Mouse (Mus musculus) CH12.LX (cell line): ENCODE results near the gene Nnat. TPM values are rescaled to one million over a fixed set of nuclear protein-coding genes. Genes with fewer than 3 reads are reported as not detected.

ENCODE experiments used
- DNase-seq: peaks from one replicate; pipeline ENCODE4 v3.0.0-alpha.2; 2013; ENCODE audit errors: extremely low read depth
- H3K27ac ChIP-seq: 2 replicates; pipeline ENCODE4 v1.5.1; 2012; ENCODE audit warnings: low read depth, mild to moderate bottlenecking, control low read depth, moderate library complexity; ENCODE audit not compliant: insufficient read depth
- H3K27me3 ChIP-seq: replicated peaks from 2 replicates; pipeline ENCODE3; 2012; ENCODE audit warnings: inconsistent platforms
- H3K36me3 ChIP-seq, 2 experiments: replicated peaks in 1 of 2; 2 replicates each; pipeline versions ENCODE3 to v1.6.1; 2012; ENCODE audit warnings: inconsistent platforms in 1 of 2, low read length in 1 of 2, mild to moderate bottlenecking in 1 of 2, mixed read lengths in 1 of 2, moderate library complexity in 1 of 2; ENCODE audit not compliant: control insufficient read depth in 1 of 2, insufficient read depth in 1 of 2
- H3K4me1 ChIP-seq, 2 experiments: 2 replicates each; pipeline ENCODE4 v1.6.1; 2012; ENCODE audit warnings: inconsistent platforms in 1 of 2, moderate library complexity in 1 of 2; ENCODE audit not compliant: insufficient read depth in 2 of 2, control insufficient read depth in 1 of 2
- H3K4me2 ChIP-seq: 2 replicates; pipeline ENCODE4 v1.6.1; 2012; ENCODE audit warnings: low read depth, mild to moderate bottlenecking, control low read depth; ENCODE audit not compliant: poor library complexity, insufficient read depth, severe bottlenecking
- H3K4me3 ChIP-seq, 3 experiments: fragments of 150-350 bp in 1 of 3; sonication (generic) in 1 of 3; replicated peaks in 1 of 3; 2 replicates each; pipeline versions ENCODE3 to v1.5.1; 2011 to 2012; ENCODE audit warnings: low read depth in 2 of 3, low read length in 2 of 3, mild to moderate bottlenecking in 2 of 3, moderate library complexity in 2 of 3, control low read depth in 1 of 3, improper control_type of control experiment in 1 of 3, inconsistent platforms in 1 of 3, mixed read lengths in 1 of 3; ENCODE audit not compliant: poor library complexity in 1 of 3
- H3K79me2 ChIP-seq: replicated peaks from 2 replicates; pipeline ENCODE4 v1.6.1; 2012; ENCODE audit warnings: mild to moderate bottlenecking, moderate library complexity; ENCODE audit not compliant: control insufficient read depth, poor library complexity, insufficient read depth, severe bottlenecking; ENCODE audit errors: extremely low read depth
- H3K9ac ChIP-seq: 2 replicates; pipeline ENCODE4 v1.6.1; 2012; ENCODE audit warnings: low read depth, mild to moderate bottlenecking, control low read depth, moderate library complexity; ENCODE audit not compliant: insufficient read depth
- H3K9me3 ChIP-seq: replicated peaks from 2 replicates; pipeline ENCODE3; 2012; ENCODE audit warnings: low read length, inconsistent platforms, mixed read lengths
- BHLHE40 ChIP-seq: IDR thresholded peaks from 2 replicates; pipeline ENCODE4 v1.6.1; 2011; ENCODE audit warnings: mild to moderate bottlenecking, low read depth, low read length, improper control_type of control experiment
- CHD1 ChIP-seq: IDR thresholded peaks from 2 replicates; pipeline ENCODE4 v1.6.1; 2012; ENCODE audit warnings: low read depth, low read length, improper control_type of control experiment, inconsistent platforms
- CHD2 ChIP-seq: IDR thresholded peaks from 2 replicates; pipeline ENCODE4 v1.6.1; 2011; ENCODE audit warnings: low read length, improper control_type of control experiment
- CTCF ChIP-seq, 2 experiments: IDR thresholded peaks in 1 of 2; conservative IDR thresholded peaks in 1 of 2; 2 replicates each; pipeline ENCODE4 v1.5.1; 2011 to 2012; ENCODE audit warnings: low read depth in 2 of 2, low read length in 2 of 2, improper control_type of control experiment in 1 of 2, inconsistent platforms in 1 of 2, mild to moderate bottlenecking in 1 of 2, moderate library complexity in 1 of 2
- E2F4 ChIP-seq: IDR thresholded peaks from 2 replicates; pipeline ENCODE4 v1.6.1; 2011; ENCODE audit warnings: low read depth, low read length, improper control_type of control experiment; ENCODE audit not compliant: insufficient replicate concordance
- ELF1 ChIP-seq: IDR thresholded peaks from 2 replicates; pipeline ENCODE4 v1.6.1; 2014; ENCODE audit warnings: low read depth, mild to moderate bottlenecking, inconsistent platforms, low read length, improper control_type of control experiment
- EP300 ChIP-seq: IDR thresholded peaks from 2 replicates; pipeline ENCODE4 v1.6.1; 2011; ENCODE audit warnings: low read length, improper control_type of control experiment
- ETS1 ChIP-seq: conservative IDR thresholded peaks from 2 replicates; pipeline ENCODE4 v1.6.1; 2012; ENCODE audit warnings: low read depth, mild to moderate bottlenecking, inconsistent platforms, low read length, improper control_type of control experiment, moderate library complexity
- GABPA ChIP-seq: IDR thresholded peaks from 2 replicates; pipeline ENCODE4 v1.6.1; 2012; ENCODE audit warnings: low read depth, low read length, improper control_type of control experiment, inconsistent platforms; ENCODE audit not compliant: insufficient replicate concordance
- HCFC1 ChIP-seq: IDR thresholded peaks from 2 replicates; pipeline ENCODE4 v1.6.1; 2012; ENCODE audit warnings: low read depth, mild to moderate bottlenecking, inconsistent platforms, low read length, improper control_type of control experiment
- IRF4 ChIP-seq: IDR thresholded peaks from 2 replicates; pipeline ENCODE4 v1.6.1; 2014; ENCODE audit warnings: low read depth, mild to moderate bottlenecking, inconsistent platforms, low read length, improper control_type of control experiment
- JUN ChIP-seq: IDR thresholded peaks from 2 replicates; pipeline ENCODE4 v1.6.1; 2011; ENCODE audit warnings: low read depth, mild to moderate bottlenecking, low read length, improper control_type of control experiment, moderate library complexity; ENCODE audit not compliant: insufficient read depth
- JUND ChIP-seq: conservative IDR thresholded peaks from 2 replicates; pipeline ENCODE4 v1.6.1; 2011; ENCODE audit warnings: low read depth, low read length, improper control_type of control experiment
- KAT2A ChIP-seq: IDR thresholded peaks from 2 replicates; pipeline ENCODE4 v1.6.1; 2012; ENCODE audit warnings: low read length, improper control_type of control experiment, inconsistent platforms; ENCODE audit not compliant: insufficient replicate concordance
- MAFK ChIP-seq: IDR thresholded peaks from 2 replicates; pipeline ENCODE4 v1.6.1; 2011; ENCODE audit warnings: low read length, improper control_type of control experiment; ENCODE audit not compliant: insufficient replicate concordance
- MAX ChIP-seq: IDR thresholded peaks from 2 replicates; pipeline ENCODE4 v1.6.1; 2011; ENCODE audit warnings: low read length, improper control_type of control experiment
- MAZ ChIP-seq: IDR thresholded peaks from 2 replicates; pipeline ENCODE4 v1.6.1; 2012; ENCODE audit warnings: low read depth, mild to moderate bottlenecking, inconsistent platforms, low read length, improper control_type of control experiment, moderate library complexity
- MEF2A ChIP-seq: IDR thresholded peaks from 2 replicates; pipeline ENCODE4 v1.6.1; 2014; ENCODE audit warnings: low read depth, mild to moderate bottlenecking, inconsistent platforms, low read length, improper control_type of control experiment, borderline replicate concordance
- MXI1 ChIP-seq: IDR thresholded peaks from 2 replicates; pipeline ENCODE4 v1.6.1; 2011; ENCODE audit warnings: mild to moderate bottlenecking, low read depth, low read length, improper control_type of control experiment
- MYC ChIP-seq: IDR thresholded peaks from 2 replicates; pipeline ENCODE4 v1.6.1; 2011; ENCODE audit warnings: low read depth, mild to moderate bottlenecking, improper control_type of control experiment, low read length
- NELFE ChIP-seq: IDR thresholded peaks from 2 replicates; pipeline ENCODE4 v1.6.1; 2011; ENCODE audit warnings: low read depth, low read length, improper control_type of control experiment
- NRF1 ChIP-seq: IDR thresholded peaks from 2 replicates; pipeline ENCODE4 v1.6.1; 2014; ENCODE audit warnings: low read depth, mild to moderate bottlenecking, inconsistent platforms, low read length, improper control_type of control experiment, moderate library complexity
- PAX5 ChIP-seq: IDR thresholded peaks from 2 replicates; pipeline ENCODE4 v1.6.1; 2012; ENCODE audit warnings: low read length, inconsistent platforms, mixed read lengths
- POLR2A ChIP-seq: IDR thresholded peaks from 2 replicates; pipeline ENCODE4 v1.6.1; 2011; ENCODE audit warnings: low read depth, mild to moderate bottlenecking, improper control_type of control experiment, low read length
- POLR2AphosphoS2 ChIP-seq: IDR thresholded peaks from 2 replicates; pipeline ENCODE4 v1.6.1; 2011; ENCODE audit warnings: low read depth, low read length, improper control_type of control experiment
- RAD21 ChIP-seq: IDR thresholded peaks from 2 replicates; pipeline ENCODE4 v1.6.1; 2011; ENCODE audit warnings: low read depth, mild to moderate bottlenecking, low read length, improper control_type of control experiment, moderate library complexity
- RCOR1 ChIP-seq: conservative IDR thresholded peaks from 2 replicates; pipeline ENCODE4 v1.6.1; 2012; ENCODE audit warnings: low read depth, mild to moderate bottlenecking, inconsistent platforms, low read length, improper control_type of control experiment
- SIN3A ChIP-seq: IDR thresholded peaks from 2 replicates; pipeline ENCODE4 v1.6.1; 2012; ENCODE audit warnings: low read length, improper control_type of control experiment, inconsistent platforms
- SMC3 ChIP-seq: IDR thresholded peaks from 2 replicates; pipeline ENCODE4 v1.6.1; 2011; ENCODE audit warnings: low read depth, low read length, improper control_type of control experiment
- TBP ChIP-seq: conservative IDR thresholded peaks from 2 replicates; pipeline ENCODE4 v1.6.1; 2011; ENCODE audit warnings: low read depth, low read length, improper control_type of control experiment
- TCF12 ChIP-seq: IDR thresholded peaks from 2 replicates; pipeline ENCODE4 v1.6.1; 2014; ENCODE audit warnings: low read depth, mild to moderate bottlenecking, inconsistent platforms, low read length, improper control_type of control experiment
- UBTF ChIP-seq: IDR thresholded peaks from 2 replicates; pipeline ENCODE4 v1.6.1; 2012; ENCODE audit warnings: low read depth, mild to moderate bottlenecking, inconsistent platforms, low read length, improper control_type of control experiment, moderate library complexity
- USF1 ChIP-seq: IDR thresholded peaks from 2 replicates; pipeline ENCODE4 v1.6.1; 2014; ENCODE audit warnings: low read depth, mild to moderate bottlenecking, inconsistent platforms, low read length, improper control_type of control experiment
- USF2 ChIP-seq: conservative IDR thresholded peaks from 2 replicates; pipeline ENCODE4 v1.6.1; 2011; ENCODE audit warnings: low read depth, low read length, improper control_type of control experiment
- ZC3H11A ChIP-seq: IDR thresholded peaks from 2 replicates; pipeline ENCODE4 v1.6.1; 2012; ENCODE audit warnings: low read depth, mild to moderate bottlenecking, inconsistent platforms, low read length, improper control_type of control experiment
- ZKSCAN1 ChIP-seq: IDR thresholded peaks from 2 replicates; pipeline ENCODE4 v1.6.1; 2012; ENCODE audit warnings: low read depth, inconsistent platforms, low read length, improper control_type of control experiment, borderline replicate concordance
- ZMIZ1 ChIP-seq: IDR thresholded peaks from 2 replicates; pipeline ENCODE4 v1.6.1; 2012; ENCODE audit warnings: low read depth, mild to moderate bottlenecking, inconsistent platforms, low read length, improper control_type of control experiment
- ZNF384 ChIP-seq: IDR thresholded peaks from 2 replicates; pipeline ENCODE4 v1.6.1; 2012; ENCODE audit warnings: low read depth, low read length, improper control_type of control experiment, inconsistent platforms
- dilution Hi-C: fragments of 300-500 bp; cut with MboI; formaldehyde crosslinking; loops from 2 replicates; pipeline ENCODE4 v1.14.3; 2020; ENCODE audit warnings: low sequenced_read_pairs; ENCODE audit not compliant: extremely low pct_unique_long_range_greater_than_20kb, extremely low pct_ligation_motif_present
- in situ Hi-C: fragments of 300-500 bp; cut with MboI; formaldehyde crosslinking; loops from 3 replicates; pipeline ENCODE4 v1.14.3; 2019; ENCODE audit warnings: low sequenced_read_pairs, low pct_ligation_motif_present, low pct_unique_long_range_greater_than_20kb, mixed read lengths
- polyA plus RNA-seq: library from polyadenylated mRNA; unstranded; fragments of >175 nt; gene quantifications from 2 replicates; pipeline ENCODE4 v1.2.1, GENCODE M21; 2012; ENCODE audit warnings: low read depth; ENCODE audit not compliant: insufficient read length
- total RNA-seq, 2 experiments: library from RNA; depleted of rRNA; stranded (reverse); fragments of 300-350 nt in 1 of 2; fragments of >200 nt in 1 of 2; gene quantifications; 2 replicates each; pipeline ENCODE4 v1.2.3; 2012 to 2014

The Nnat gene
- total and polyA plus RNA-seq, 3 experiments, result 0.76 to 0.84 TPM; not detected in 1

DNA sequence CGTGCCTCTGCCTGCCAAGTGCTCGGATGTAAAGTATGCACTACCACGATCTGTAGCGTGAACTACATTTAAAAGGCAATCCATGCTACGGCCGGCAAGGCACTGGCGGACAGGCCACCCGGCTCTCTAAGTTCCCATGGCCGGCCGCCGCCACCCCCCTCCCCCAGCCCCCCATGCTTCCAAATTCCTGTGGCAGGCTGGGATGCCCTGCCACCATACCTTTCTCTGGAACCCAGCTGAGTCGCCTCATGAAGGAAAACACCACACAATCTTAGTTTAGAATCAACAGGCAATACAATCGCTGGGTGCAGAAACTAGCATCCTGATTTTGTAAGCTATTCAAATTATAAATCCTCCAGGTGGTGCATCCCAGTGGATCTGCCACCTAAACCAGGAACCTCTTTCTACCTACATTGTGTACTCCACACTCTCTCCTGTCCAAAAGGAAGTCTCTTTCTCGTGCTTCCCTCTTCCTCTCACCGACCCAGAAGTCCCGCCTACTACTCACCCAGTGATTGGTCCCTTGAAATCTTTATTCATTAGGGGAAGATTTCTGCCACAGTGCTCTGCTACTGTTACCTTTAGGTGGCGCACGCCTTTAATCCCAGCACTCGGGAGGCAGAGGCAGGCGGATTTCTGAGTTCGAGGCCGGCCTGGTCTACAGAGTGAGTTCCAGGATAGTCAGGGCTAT lies 37.1 kb downstream of the Nnat start:
- dilution Hi-C loops, result no loop called here
- TF ChIP-seq MYC (peak; percentile 52), TCF12 (peak; percentile 76), CTCF (conservative IDR thresholded peaks at IDR 0.05 in 1 of 2, IDR thresholded peaks at IDR 0.05 in 1 of 2; ENCODE audit: low read depth in 2 of 2, low read length in 2 of 2) (peak in 1 of 2 experiments; percentile 56; a peak in 2 of 4 replicates), MXI1 (0 out of 2 replicates have a peak, but pooled peaks have one; percentile 36), RAD21 (no peak), KAT2A (0 out of 2 replicates have a peak, but pooled peaks have one; percentile 23), MAZ (no peak), SMC3 (no peak), EP300 (no peak), RCOR1 (no peak), MAFK (no peak), NELFE (peak; percentile 90), ZMIZ1 (no peak), JUND (no peak), SIN3A (peak; percentile 67), E2F4 (no peak), GABPA (no peak), CHD2 (no peak), ETS1 (no peak), IRF4 (no peak), MEF2A (no peak), ZC3H11A (no peak), PAX5 (no peak), UBTF (no peak), USF1 (no peak), HCFC1 (peak; percentile 70), ZKSCAN1 (no peak), USF2 (no peak), CHD1 (no peak), JUN (no peak), POLR2AphosphoS2 (peak; percentile 41; the same call in 1 of the 2 replicates), ZNF384 (peak; percentile 65; the same call in 1 of the 2 replicates), POLR2A (peak; percentile 86), NRF1 (no peak), ELF1 (peak; percentile 85), BHLHE40 (no peak), MAX (0 out of 2 replicates have a peak, but pooled peaks have one; percentile 66), TBP (peak; percentile 97)
- Histone ChIP-seq H3K36me3 (peaks cover 4 to 19% of the 10 kb centered on the region in 2 experiments), H3K4me2 (peak overlapping the region; percentile 94), H3K4me3 (peak overlapping the region; percentile 66 to 85 (median 73)), H3K27ac (no peak overlapping the region), H3K9ac (peak overlapping the region; percentile 95), H3K9me3 (no peaks in the 10 kb centered on the region), H3K79me2 (peaks cover 6% of the 10 kb centered on the region), H3K4me1 (peaks cover 3 to 30% of the 10 kb centered on the region in 2 experiments; a peak in 2 of 4 replicates), H3K27me3 (peaks cover 10% of the 10 kb centered on the region)
- in situ Hi-C loops, result no loop called here
- peak; percentile 90 for DNase-seq
